Mouse (Mus musculus): Measurements from ENCODE around the gene Ndc1.

- TF ChIP-seq POLR2A (IDR thresholded peaks at IDR 0.05; ENCODE audit: borderline replicate concordance, extremely low read depth, low read depth, low read length) = no peak
- TF ChIP-seq CTCF (IDR thresholded peaks at IDR 0.05; ENCODE audit: insufficient read depth, low read length) = no peak
Observed at GRCm38 (mm10) chr4:107336356-107336755, 31.2 kb upstream of the Ndc1 start.

All from lung, adult 2 months (tissue).